Mouse (Mus musculus) monocyte, adult 2 months (primary cell): ENCODE measurements around the gene Spcs1.

ENCODE experiments used
- DNase-seq, 2 experiments: peaks; one replicate each; pipeline ENCODE4 v3.0.0; 2022; ENCODE audit warnings: low spot score in 2 of 2, low read depth in 1 of 2

Spcs1 gene

GRCm38 (mm10) chr14:30951154-30951825 is 50.2 kb downstream of the Spcs1 start, which contains the start of gene Nek4:
Gene Nek4 (plus strand): TSS chr14:30951377.
- peak; percentile 85 to 88 for DNase-seq

DNA sequence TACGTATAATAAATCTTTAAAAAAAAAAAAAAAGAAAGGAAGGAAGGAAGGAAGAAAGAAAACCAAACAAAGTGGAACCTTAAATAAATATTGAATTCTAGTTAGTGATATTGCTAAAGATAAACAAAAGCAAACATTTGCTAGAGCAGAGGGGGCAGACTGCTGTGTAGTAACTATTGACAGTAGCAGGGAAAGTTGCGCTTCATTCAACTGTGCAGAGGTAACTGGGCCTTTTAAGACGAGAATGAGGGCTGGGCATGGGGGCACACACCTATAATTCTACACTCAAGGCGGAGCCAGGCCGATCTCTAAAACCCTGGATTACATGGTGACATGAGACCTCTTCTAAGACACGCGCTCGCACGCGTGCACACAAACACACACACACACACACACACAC is 51.5 kb downstream of the Spcs1 start:
- DNase-seq = no peak
